Mouse (Mus musculus) hindbrain, embryonic 14.5 days (tissue): ENCODE measurements around the gene Adam12. TPM values are rescaled to one million over a fixed set of nuclear protein-coding genes. Genes with fewer than 3 reads are reported as not detected.

Experiments
- ATAC-seq: fragments of 200-750 bp; cut with Nextera tagmentation; 2 replicates; pipeline ENCODE4 v1.8.0; 2017; ENCODE audit warnings: moderate number of reproducible peaks, mild to moderate bottlenecking, moderate TSS enrichment, moderate library complexity; ENCODE audit not compliant: low FRiP score
- DNase-seq: peaks from one replicate; pipeline ENCODE4 v3.0.0-alpha.2; 2015; ENCODE audit warnings: low spot score
- H3K27ac ChIP-seq: fragments of 300-500 bp; sonication (generic); 2 replicates; pipeline ENCODE4 v1.5.1; 2014; ENCODE audit warnings: mild to moderate bottlenecking, moderate library complexity
- H3K27me3 ChIP-seq: fragments of 300-500 bp; sonication (generic); 2 replicates; pipeline ENCODE4 v1.6.1; 2014; ENCODE audit warnings: mild to moderate bottlenecking, low read length, mixed read lengths; ENCODE audit not compliant: control insufficient read depth, insufficient read depth
- H3K36me3 ChIP-seq: fragments of 300-500 bp; sonication (generic); replicated peaks from 2 replicates; pipeline ENCODE4 v1.6.1; 2014; ENCODE audit not compliant: control insufficient read depth, insufficient read depth
- H3K4me1 ChIP-seq: fragments of 300-500 bp; sonication (generic); replicated peaks from 2 replicates; pipeline ENCODE4 v1.6.1; 2014; ENCODE audit warnings: antibody characterized with exemption, low read length, mixed read lengths; ENCODE audit not compliant: control insufficient read depth, insufficient read depth
- H3K4me2 ChIP-seq: fragments of 300-500 bp; sonication (generic); replicated peaks from 2 replicates; pipeline ENCODE4 v1.6.1; 2014; ENCODE audit warnings: mild to moderate bottlenecking, moderate library complexity
- H3K4me3 ChIP-seq: fragments of 300-500 bp; sonication (generic); replicated peaks from 2 replicates; pipeline ENCODE4 v1.5.1; 2014; ENCODE audit warnings: mild to moderate bottlenecking, low read length
- H3K9ac ChIP-seq: fragments of 300-500 bp; sonication (generic); 2 replicates; pipeline ENCODE4 v1.6.1; 2014
- H3K9me3 ChIP-seq: fragments of 300-500 bp; sonication (generic); 2 replicates; pipeline ENCODE4 v1.6.1; 2016; ENCODE audit warnings: low read length; ENCODE audit not compliant: control insufficient read depth
- WGBS: fragments of 180-500 bp; shearing (Covaris S2); extraction: QIAGEN DNeasy Blood & Tissue Kit; methylation state at CpG from one replicate; pipeline ENCODE4 v1.1.7; 2014; 5-methylcytosine and 5-hydroxymethylcytosine counted together
- polyA plus RNA-seq: library from polyadenylated mRNA; unstranded; fragments of >200 nt; fragmentation: Nextera tagmentation; extraction: Ambion mirVana; gene quantifications from 2 replicates; pipeline ENCODE4 v1.2.1, GENCODE M21; 2014

Gene Adam12
- polyA plus RNA-seq, 1 experiment from 2014 or later = 7.0 TPM

GRCm38 (mm10) chr7:134227773-134228455 is 4.0 kb downstream of the Adam12 start:
- 27% methylated on average over 13 of the region's 13 CpGs for WGBS
- Histone ChIP-seq H3K27me3 (0 out of 2 replicates have a peak, but pooled peaks cover 6% of the 10 kb centered on the region), H3K4me2 (no peak overlapping the region), H3K4me1 (peaks cover 23% of the 10 kb centered on the region; the same call in 1 of the 2 replicates), H3K9ac (no peak overlapping the region), H3K27ac (no peak overlapping the region), H3K36me3 (no peaks in the 10 kb centered on the region), H3K4me3 (no peak overlapping the region), H3K9me3 (no peaks in the 10 kb centered on the region)
- DNase-seq (peak; percentile 25), ATAC-seq (no peak)

DNA sequence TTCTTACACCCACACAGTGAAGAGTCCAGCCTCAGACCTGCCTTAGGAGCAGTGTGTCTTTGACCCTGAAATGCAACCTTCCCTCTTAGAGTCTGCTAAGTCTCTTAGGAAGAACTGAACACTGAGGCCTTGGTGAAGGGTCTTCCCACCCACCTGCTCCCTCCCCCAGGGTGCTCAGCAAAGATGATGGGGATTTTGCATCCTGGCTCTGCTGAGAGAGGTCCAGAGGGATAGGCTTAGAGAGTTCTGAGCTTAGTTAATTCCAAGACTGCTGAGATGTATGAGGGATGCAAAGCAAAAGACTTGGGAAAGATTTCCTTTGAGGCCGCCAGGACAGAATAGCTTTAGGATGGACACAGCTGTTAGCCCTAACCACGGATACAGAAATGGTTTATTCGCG is 4.8 kb downstream of the Adam12 start:
- H3K27ac ChIP-seq = no peak overlapping the region
- DNase-seq (no peak), ATAC-seq (no peak)
- no peaks in the 10 kb centered on the region for H3K36me3 ChIP-seq
- no peak overlapping the region for H3K4me2 ChIP-seq
- H3K4me1 ChIP-seq = peaks cover 23% of the 10 kb centered on the region; the same call in 1 of the 2 replicates
- H3K27me3 ChIP-seq = 0 out of 2 replicates have a peak, but pooled peaks cover 6% of the 10 kb centered on the region
- H3K9ac ChIP-seq = no peak overlapping the region
- 79% methylated on average over 4 of the region's 4 CpGs for WGBS
- H3K4me3 ChIP-seq = no peak overlapping the region
- H3K9me3 ChIP-seq = no peaks in the 10 kb centered on the region

DNA sequence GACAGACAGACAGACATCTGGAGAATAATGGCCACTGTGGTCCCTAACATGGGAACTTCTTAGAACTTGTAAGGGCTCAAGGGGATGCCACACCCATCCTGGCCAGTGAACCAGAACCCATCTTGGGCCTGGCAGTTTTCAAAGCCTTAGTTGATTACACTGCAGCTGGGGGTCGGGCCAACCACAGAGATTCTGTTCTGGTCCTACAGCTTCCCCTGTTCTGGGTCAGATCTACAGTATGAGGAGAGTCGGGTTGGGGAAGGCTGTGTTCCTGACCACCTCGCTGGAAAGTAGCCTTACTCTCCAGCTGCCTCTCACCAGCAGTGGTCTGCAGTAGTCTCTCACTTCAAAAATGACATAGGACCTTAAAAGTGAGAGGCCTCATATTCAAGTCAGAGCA is 5.7 kb downstream of the Adam12 start:
- DNase-seq (no peak), ATAC-seq (no peak)
- H3K9me3 ChIP-seq = no peaks in the 10 kb centered on the region
- WGBS = 70% methylated on average over 3 of the region's 3 CpGs
- H3K9ac ChIP-seq = no peak overlapping the region
- H3K4me3 ChIP-seq = no peak overlapping the region
- H3K27ac ChIP-seq = no peak overlapping the region
- H3K4me2 ChIP-seq = no peak overlapping the region
- H3K27me3 ChIP-seq = 0 out of 2 replicates have a peak, but pooled peaks cover 6% of the 10 kb centered on the region
- peaks cover 23% of the 10 kb centered on the region; the same call in 1 of the 2 replicates for H3K4me1 ChIP-seq
- no peaks in the 10 kb centered on the region for H3K36me3 ChIP-seq

DNA sequence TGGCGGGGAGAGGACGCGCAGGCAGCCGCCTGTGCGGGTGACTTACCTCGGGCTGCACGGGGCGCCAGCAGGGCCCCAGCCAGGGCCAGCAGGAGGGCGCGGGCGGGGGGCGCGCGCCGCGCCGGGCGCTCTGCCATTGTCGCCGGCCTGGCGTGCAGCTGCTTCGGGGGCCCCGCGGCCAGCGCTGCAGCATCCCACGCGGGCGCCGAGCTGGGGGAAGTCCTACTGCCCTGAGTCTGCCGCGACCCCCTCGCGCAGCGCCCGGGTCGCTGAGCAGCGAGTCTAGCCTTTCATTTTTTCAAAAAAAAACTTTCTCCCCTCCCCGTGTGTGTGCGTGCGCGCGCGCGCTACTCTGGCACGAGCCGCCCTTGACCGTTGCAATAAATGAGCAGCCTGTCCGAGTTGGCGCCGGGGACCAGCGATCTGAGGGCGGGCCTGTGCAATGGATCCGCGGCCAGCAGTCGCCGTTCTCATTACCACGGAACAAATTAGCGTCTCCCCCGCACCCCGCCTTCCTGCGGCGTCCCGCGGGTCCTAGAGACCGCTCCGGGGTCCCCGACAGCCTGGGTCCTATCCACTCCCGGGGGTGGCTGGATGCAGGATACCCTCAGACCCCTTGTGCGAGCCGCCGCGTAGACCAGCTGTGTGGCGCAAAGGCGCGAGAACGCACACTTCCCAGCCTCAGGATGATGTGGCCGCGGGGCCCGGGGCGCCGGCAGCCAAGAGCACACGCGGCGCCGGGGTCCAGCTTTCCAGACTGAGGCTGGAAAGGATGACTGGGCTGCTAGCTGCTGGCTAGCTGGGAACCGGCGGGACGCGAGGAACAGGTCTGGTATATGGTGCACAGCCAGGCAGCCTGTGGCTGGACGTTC is 7.0 kb downstream of the Adam12 start:
- WGBS = under 1% methylated on average over 89 of the region's 90 CpGs
- Histone ChIP-seq H3K4me2 (peak overlapping the region; percentile 91), H3K27ac (peak overlapping the region; percentile 55), H3K9ac (peak overlapping the region; percentile 71), H3K9me3 (no peaks in the 10 kb centered on the region), H3K36me3 (no peaks in the 10 kb centered on the region), H3K27me3 (0 out of 2 replicates have a peak, but pooled peaks cover 6% of the 10 kb centered on the region), H3K4me3 (peak overlapping the region; percentile 64), H3K4me1 (peaks cover 23% of the 10 kb centered on the region; the same call in 1 of the 2 replicates)
- DNase-seq = peak; percentile 54
- peak; percentile 68; the same call in 1 of the 2 replicates for ATAC-seq

- Histone ChIP-seq H3K27ac (peak overlapping the region; percentile 55; the same call in 1 of the 2 replicates), H3K9me3 (no peaks in the 10 kb centered on the region), H3K4me1 (peaks cover 23% of the 10 kb centered on the region; the same call in 1 of the 2 replicates), H3K27me3 (0 out of 2 replicates have a peak, but pooled peaks cover 6% of the 10 kb centered on the region), H3K4me3 (peak overlapping the region; percentile 64), H3K4me2 (peak overlapping the region; percentile 91), H3K9ac (peak overlapping the region; percentile 71), H3K36me3 (no peaks in the 10 kb centered on the region)
- no peak for DNase-seq
- 0% methylated on average over 14 of the region's 14 CpGs for WGBS
- ATAC-seq = peak; percentile 27; the same call in 1 of the 2 replicates
Observed at GRCm38 (mm10) chr7:134224421-134224740, 7.6 kb downstream of the Adam12 start.

DNA sequence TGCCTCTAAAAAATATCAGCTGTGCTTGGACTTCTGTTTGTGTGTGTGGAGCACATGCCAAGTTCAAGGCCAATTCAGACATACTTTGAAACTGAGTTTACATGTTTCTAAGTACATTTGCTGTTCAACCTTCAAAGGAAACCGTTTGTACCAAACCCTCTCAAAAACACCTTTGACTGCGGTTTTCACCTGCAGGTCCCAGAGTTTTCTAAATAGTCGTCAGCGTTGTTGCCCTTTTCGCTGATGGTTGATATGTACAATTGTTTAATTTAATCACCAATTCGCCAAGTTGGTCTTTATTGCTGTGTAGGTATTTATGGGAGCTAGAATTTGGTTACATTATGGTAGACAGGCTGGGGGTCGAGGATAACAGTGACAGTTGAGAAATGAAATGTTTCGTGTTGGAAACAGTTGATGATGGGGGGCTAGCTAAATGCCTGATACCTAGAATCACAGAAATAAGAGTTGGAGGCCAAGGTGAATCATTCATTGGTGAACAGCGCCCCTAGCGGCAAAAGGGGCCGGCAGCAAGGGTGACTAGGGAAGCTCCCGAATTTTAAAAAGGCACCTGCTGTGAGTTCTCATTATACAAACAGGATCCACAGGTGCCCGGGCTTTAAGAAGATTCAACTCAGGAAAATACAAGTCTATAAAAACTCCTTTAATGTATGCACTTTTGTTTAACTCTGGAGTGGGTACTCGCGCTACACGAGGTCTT is 8.3 kb downstream of the Adam12 start:
- 0 out of 2 replicates have a peak, but pooled peaks cover 6% of the 10 kb centered on the region for H3K27me3 ChIP-seq
- no peak for ATAC-seq

GRCm38 (mm10) chr7:134207956-134208355 is 24.0 kb downstream of the Adam12 start:
- H3K9ac ChIP-seq = no peak overlapping the region
- peak; percentile 21; the same call in 1 of the 2 replicates for ATAC-seq

More for the DNA sequence above, 8.3 kb downstream of the Adam12 start:
- WGBS = 28% methylated on average over 16 of the region's 16 CpGs
- peak; percentile 91 for DNase-seq
- Histone ChIP-seq H3K9me3 (no peaks in the 10 kb centered on the region), H3K4me2 (peak overlapping the region; percentile 91), H3K4me3 (peak overlapping the region; percentile 64), H3K36me3 (no peaks in the 10 kb centered on the region), H3K9ac (no peak overlapping the region), H3K27ac (no peak overlapping the region), H3K4me1 (peaks cover 23% of the 10 kb centered on the region; the same call in 1 of the 2 replicates)

GRCm38 (mm10) chr7:134193089-134193488 is 38.9 kb downstream of the Adam12 start:
- H3K36me3 ChIP-seq = no peaks in the 10 kb centered on the region
- no peaks in the 10 kb centered on the region for H3K27me3 ChIP-seq
- 9% methylated on average over 3 of the region's 3 CpGs for WGBS
- ATAC-seq (no peak), DNase-seq (no peak)
- H3K4me3 ChIP-seq = no peak overlapping the region
- no peak overlapping the region for H3K4me2 ChIP-seq
- H3K27ac ChIP-seq = no peak overlapping the region
- no peaks in the 10 kb centered on the region for H3K9me3 ChIP-seq
- no peaks in the 10 kb centered on the region for H3K4me1 ChIP-seq
- H3K9ac ChIP-seq = no peak overlapping the region

More at GRCm38 (mm10) chr7:134207956-134208355, 24.0 kb downstream of the Adam12 start:
- Histone ChIP-seq H3K9me3 (no peaks in the 10 kb centered on the region), H3K27me3 (no peaks in the 10 kb centered on the region), H3K4me3 (no peak overlapping the region), H3K4me1 (no peaks in the 10 kb centered on the region; the same call in 1 of the 2 replicates), H3K36me3 (no peaks in the 10 kb centered on the region), H3K4me2 (no peak overlapping the region), H3K27ac (no peak overlapping the region)
- no peak for DNase-seq
- 38% methylated on average over 10 of the region's 10 CpGs for WGBS
